Mouse (Mus musculus) ovary, postnatal 36 days (tissue): ENCODE results near the gene Fhl2.
"Not testable (repeated sequence)": the region's sequence is repeated elsewhere in the genome, so short reads cannot be mapped to it uniquely, and the experiment has no call there.

Experiments used
- DNase-seq: peaks from one replicate; pipeline ENCODE4 v3.0.0; 2022; ENCODE audit warnings: low spot score, mixed read lengths

Fhl2 gene

GRCm38 (mm10) chr1:43150225-43150624 lies 46.6 kb downstream of the Fhl2 start:
- no peak for DNase-seq

DNA sequence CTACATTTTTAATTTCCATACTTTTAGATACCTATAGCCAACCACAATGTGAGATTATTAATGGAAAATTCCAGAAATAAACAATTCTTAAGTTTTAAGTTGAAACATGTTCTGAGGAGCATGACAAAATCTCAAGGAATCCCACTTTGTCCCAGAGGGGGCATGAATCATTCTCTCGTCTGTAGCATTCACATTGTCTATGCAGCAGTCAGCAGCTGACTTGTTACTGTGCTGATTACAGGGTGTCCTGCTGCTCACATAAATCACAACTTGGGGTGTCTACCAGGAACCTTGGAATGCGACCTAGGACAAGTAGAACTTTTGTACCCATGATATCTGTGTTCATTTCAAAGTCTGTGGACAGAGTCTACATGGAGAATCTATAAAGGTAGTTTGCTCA lies 49.3 kb downstream of the Fhl2 start:
- DNase-seq: no peak

DNA sequence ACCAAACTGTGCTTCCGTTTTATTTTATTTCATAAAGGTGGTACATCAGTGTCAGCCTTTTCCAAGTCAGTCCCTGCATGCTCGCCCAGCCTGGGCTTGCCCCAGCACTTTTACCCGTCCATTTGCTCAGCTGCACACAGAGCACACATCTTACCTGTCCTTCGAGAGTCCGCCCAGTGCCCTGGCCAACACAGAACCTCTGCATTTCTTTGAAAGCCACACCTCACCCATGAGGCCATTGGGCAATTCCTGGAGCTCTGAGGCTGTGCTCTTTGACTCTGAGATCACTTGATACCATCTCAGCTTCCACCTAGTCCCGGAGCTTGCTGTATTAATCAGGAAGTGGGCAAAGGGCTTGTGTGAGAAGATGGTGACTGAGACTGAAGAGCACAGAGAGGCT lies 51.4 kb downstream of the Fhl2 start:
- no peak for DNase-seq

GRCm38 (mm10) chr1:43144338-43144906 lies 52.4 kb downstream of the Fhl2 start:
- DNase-seq: no peak

DNA sequence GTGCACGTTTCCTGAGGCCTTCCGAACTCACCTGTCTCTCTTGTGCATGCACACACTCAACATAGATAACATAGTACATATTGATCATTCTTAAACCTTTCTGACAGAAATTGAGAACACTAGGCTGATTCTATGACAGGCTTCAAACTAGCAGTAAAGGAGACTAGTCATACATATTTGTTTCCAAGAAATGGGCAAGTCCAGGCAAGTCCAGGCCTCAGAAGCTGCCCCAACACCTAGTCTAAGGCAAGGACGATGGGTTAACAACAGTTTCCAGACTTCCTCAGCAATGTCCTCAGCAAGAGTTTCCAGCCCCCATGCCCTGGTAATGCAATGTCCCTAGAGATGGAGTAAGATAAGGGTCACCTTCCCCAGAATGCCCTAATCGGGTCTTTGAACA lies 53.0 kb downstream of the Fhl2 start:
- DNase-seq: no peak

GRCm38 (mm10) chr1:43143284-43143683 lies 53.5 kb downstream of the Fhl2 start:
- DNase-seq: no peak

- no peak for DNase-seq
These were observed 53.9 kb downstream of the Fhl2 start for GRCm38 (mm10) chr1:43142849-43143248.

GRCm38 (mm10) chr1:43141555-43141961 lies 55.2 kb downstream of the Fhl2 start:
- peak; percentile 28 for DNase-seq

DNA sequence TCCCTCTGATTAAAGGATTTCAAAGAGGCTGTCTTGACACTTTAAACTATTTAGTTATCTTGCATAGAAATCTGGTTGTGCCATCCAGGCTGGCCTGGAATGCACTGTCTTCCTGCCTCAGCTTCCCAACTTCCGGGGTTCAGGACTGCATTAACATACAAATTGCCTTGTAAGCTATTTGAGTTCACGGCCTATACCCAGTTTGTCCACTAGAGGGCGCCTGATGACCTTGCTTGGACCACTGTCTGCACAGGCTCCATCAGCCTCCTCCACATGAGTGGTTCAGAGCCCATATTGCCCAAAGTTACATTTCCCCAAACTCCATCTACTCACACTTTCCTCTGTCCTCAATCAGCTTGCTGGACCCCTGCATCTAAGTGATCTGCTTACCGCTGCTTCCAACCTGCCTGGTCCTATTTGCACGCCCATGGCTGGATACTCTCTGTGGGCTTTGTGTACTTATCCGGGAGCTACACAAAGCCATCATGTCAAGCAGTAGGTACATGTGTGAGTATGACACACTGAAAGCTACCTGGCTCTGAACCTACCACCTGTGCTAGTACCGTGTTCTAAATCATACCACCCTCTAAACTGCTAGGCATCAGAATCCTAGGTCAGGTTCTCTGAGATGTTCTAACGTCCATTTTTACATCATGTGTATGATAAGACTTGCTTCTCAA lies 57.1 kb downstream of the Fhl2 start:
- DNase-seq: peak; percentile 80

DNA sequence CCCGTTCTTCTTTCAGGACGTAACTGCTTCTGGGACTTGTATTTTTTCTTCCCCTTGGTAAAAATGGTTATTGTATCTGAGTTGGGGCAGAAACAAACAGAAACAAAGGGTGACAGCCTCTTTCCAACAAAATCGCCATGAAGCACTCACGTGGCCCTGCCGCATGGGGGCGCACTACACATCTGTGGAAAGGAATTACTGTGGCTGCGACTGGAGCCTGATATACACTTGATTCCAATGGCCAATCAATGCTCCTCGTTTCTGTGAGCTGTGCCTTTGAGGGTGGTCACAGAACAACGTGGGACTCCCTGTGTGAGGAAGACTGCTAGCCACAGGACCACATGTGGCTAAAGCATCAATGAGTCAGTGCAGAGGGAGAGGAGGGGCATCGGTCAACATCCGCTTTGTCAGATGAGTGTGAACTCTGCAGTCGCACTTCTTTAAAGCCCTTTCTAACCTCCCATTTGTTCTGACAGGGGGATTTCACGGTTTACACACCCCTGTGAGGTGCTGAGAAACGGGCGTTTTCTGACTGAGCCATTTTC lies 58.4 kb downstream of the Fhl2 start:
- no peak for DNase-seq

GRCm38 (mm10) chr1:43137334-43137733 lies 59.5 kb downstream of the Fhl2 start:
- no peak for DNase-seq

GRCm38 (mm10) chr1:43136488-43137029 lies 60.2 kb downstream of the Fhl2 start:
- DNase-seq: not testable (repeated sequence)

GRCm38 (mm10) chr1:43131591-43131990 lies 65.2 kb downstream of the Fhl2 start:
- DNase-seq: no peak

DNA sequence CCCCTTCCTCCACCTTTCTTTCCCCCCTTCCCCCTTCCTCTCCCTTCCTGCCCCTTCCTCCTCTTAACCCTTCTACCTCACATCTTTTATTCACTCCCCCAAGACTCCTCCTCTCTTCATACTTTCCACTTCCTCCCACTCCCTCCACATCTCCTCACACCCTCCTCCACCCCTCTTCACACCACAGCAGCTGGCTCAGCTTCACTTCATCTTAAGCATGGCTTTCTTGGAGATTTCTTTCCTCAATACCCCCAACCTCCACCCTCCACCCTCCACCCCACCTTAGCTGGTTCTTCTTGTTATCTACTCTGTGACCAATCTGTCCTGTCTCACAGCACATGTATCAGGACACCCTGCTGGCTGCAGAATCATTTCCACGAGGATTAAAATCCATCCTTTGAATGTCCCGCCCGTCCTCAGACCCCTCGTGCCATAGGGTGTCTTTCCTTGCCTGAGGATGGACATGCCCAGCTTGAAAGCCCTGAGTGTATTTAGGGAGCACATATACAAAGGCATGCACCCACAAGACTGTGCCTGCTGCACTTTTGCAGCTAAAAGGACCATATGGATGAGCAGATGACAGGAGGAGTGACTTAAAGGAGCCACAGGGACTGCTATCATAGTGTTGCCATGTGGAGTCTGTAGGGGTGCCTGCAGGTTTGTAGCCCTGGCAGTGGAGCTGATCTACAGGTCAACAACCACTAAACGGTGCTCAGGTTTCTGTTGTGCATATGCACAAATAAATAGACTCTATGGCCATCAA lies 66.4 kb downstream of the Fhl2 start:
- DNase-seq: no peak

DNA sequence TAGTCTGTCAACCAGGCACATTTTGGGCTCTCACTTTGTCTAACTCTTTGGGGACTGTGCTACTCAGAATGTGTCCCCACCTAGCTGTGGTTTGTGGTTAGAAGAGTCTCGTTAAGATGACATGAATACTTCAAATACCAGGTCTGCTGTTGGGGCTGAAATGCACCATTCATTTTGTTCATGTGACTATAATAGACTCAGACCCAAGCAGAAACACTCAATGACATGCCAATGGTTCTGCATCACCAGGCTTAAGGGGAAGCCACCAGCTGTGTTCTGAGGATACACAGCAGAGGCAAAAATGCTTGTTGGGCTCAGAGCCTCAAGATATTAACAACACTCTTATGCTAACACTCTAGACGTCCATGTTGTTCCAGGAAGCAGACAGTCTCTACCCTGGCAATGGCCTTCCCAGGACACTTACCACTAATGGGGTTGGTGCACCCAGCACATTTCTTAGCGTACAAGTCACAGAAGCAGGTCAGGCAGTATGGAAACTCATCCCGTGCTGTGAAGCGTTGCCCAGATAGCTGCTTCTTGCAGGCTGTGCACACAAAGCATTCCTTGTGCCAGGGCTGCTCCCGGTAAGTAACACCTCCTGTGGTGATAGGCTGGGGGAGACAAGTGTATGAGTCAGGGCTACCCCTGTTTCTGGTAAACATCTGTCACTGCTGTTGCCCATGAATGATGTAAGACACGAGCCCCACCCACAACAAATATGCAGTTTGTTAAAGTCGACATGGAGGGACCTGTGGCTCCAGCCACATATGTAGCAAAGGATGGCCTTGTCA lies 68.8 kb downstream of the Fhl2 start:
- DNase-seq: no peak

DNA sequence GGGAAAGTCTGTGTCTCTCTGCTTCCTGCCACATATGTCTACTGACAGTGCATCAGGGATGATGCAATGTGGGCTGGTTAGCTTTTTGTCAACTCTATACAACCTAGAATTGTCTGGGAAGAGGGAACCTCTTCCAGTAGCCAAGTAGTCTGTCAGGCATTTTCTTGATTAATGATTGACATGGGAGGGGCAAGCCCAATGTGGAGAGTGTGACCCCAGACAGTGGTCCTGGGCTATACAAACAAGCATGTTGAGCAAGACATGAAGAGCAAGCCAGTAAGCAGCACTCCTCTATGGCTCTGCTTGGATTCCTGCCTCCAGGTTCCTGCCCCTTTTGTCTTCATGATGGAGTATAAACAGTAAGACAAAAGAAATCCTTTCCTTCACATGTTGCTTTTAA lies 69.6 kb downstream of the Fhl2 start:
- DNase-seq: no peak

- DNase-seq: no peak
These were observed 72.1 kb downstream of the Fhl2 start for GRCm38 (mm10) chr1:43124726-43125125.

DNA sequence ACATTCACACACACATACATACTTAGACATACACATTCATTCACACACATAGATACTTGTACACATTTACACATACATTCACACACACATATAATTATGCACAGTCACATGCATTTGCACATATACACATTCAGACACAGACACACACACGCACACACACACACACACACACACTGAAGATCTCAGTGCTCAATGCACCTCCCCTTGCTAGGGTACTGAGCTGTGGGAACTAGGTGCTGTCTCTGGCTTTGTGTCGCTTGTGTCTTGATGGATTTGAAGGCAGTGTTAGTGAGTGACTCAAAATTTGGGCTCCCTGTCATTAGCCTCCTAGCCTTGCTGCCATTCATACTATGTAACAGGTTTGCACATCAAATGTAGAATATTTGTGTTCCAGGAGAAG lies 74.2 kb downstream of the Fhl2 start:
- DNase-seq: no peak

GRCm38 (mm10) chr1:43120950-43121349 lies 75.8 kb downstream of the Fhl2 start:
- no peak for DNase-seq

GRCm38 (mm10) chr1:43117435-43117834 lies 79.3 kb downstream of the Fhl2 start:
- no peak for DNase-seq

GRCm38 (mm10) chr1:43112882-43113281 lies 83.9 kb downstream of the Fhl2 start:
- DNase-seq: peak; percentile 37

- DNase-seq: peak; percentile 27
These were observed 86.2 kb downstream of the Fhl2 start for GRCm38 (mm10) chr1:43110556-43110955.
